Mouse (Mus musculus): ENCODE data around the gene Sez6. TPM values are rescaled to one million over a fixed set of nuclear protein-coding genes. Genes with fewer than 3 reads are reported as not detected.

Gene Sez6
- polyA plus RNA-seq, 1 experiment, result 0.41 TPM

DNA sequence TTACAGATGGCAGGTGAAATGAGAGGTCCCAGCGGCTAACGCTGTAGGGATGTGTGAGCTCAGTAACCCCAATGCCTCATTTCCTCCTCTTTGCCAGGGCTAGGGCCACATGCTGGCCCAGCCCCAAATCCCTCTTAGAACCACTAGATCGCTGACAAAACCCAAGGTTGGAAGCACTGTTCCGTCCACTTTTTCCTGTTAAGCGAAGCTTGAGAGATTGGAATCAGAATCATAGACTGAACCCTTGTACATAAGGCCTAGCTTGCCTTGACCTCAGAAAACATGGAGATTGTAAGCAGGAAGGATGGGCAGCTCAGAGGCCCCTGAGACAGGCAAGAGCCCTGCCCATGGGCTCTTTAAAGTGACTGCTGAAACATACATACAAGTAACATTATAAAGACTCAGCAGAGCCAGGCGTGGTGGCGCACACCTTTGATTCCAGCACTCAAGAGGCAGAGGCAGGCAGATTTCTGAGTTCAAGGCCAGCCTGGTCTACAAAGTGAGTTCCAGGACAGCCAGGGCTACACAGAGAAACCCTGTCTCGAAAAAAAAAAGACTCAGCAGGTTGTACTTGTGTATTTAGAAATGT lies 48.7 kb downstream of the Sez6 start:
- 82% methylated on average over 8 of the region's 8 CpGs for WGBS
- TF ChIP-seq POLR2A (IDR thresholded peaks at IDR 0.05; ENCODE audit: low read depth, low read length) (no peak), CTCF (IDR thresholded peaks at IDR 0.05; ENCODE audit: extremely low read depth, insufficient read length, insufficient replicate concordance, low read depth, low read length) (no peak)
- H3K36me3 ChIP-seq (ENCODE audit: control insufficient read depth, insufficient read depth, low read length), result no peaks in the 10 kb centered on the region
- no peak overlapping the region for H3K4me3 ChIP-seq (ENCODE audit: low read depth, low read length)
- H3K4me1 ChIP-seq (ENCODE audit: control insufficient read depth, insufficient read depth, insufficient read length, low read length), result no peaks in the 10 kb centered on the region
- H3K27me3 ChIP-seq (ENCODE audit: control insufficient read depth, insufficient read depth, low read length), result no peaks in the 10 kb centered on the region
- H3K27ac ChIP-seq (ENCODE audit: insufficient read depth, low read depth, low read length), result no peak overlapping the region

DNA sequence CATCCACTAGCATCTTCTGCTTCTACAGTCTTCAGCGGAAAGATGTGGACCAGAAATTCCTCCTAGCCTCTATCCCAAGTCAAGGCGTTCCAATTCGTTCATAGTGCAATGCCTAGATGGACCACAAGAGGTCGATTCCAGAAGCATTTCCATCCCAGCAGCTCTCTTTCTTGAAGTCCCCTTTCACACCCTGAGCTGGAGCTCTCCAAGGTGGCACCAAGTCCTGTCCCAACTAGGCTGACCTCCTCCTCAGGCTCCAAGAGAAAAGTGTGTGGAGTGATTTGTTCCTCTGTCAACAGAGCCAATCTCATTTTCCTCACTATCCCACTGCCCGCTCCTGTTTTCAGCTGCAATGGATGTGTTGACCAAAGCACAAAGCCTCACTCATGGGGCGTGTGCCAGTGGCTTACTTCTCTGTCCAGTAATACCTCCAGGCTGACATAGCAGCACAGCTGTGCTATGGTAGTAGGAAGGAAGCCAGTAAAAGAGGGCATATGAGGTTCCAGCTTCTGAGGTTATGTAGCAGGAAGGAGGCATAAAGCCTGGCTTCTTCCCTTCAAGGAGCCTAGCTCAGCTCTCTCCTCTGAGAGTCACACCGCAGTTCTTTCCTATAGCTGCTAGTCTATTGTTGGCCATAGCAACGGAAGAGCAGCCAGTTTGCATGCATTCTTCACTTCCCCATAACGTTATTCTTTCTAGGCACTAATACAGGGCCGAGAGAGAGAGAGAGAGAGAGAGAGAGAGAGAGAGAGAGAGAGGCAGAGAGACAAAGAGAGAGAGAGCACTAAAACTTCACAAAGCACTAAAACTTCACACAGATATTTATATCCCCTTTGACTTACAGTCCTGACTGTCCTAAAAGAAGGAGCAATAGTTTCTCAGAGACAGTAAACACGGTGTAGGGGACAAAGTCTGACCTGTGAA lies 49.9 kb downstream of the Sez6 start:
- WGBS, result 32% methylated on average over 11 of the region's 11 CpGs
- H3K4me3 ChIP-seq (ENCODE audit: low read depth, low read length), result no peak overlapping the region
- no peaks in the 10 kb centered on the region for H3K4me1 ChIP-seq (ENCODE audit: control insufficient read depth, insufficient read depth, insufficient read length, low read length)
- TF ChIP-seq POLR2A (IDR thresholded peaks at IDR 0.05; ENCODE audit: low read depth, low read length), result no peak
- TF ChIP-seq CTCF (IDR thresholded peaks at IDR 0.05; ENCODE audit: extremely low read depth, insufficient read length, insufficient replicate concordance, low read depth, low read length), result peak; percentile 29; the same call in 1 of the 2 replicates
- no peaks in the 10 kb centered on the region for H3K36me3 ChIP-seq (ENCODE audit: control insufficient read depth, insufficient read depth, low read length)
- no peak overlapping the region for H3K27ac ChIP-seq (ENCODE audit: insufficient read depth, low read depth, low read length)
- H3K27me3 ChIP-seq (ENCODE audit: control insufficient read depth, insufficient read depth, low read length), result no peaks in the 10 kb centered on the region

DNA sequence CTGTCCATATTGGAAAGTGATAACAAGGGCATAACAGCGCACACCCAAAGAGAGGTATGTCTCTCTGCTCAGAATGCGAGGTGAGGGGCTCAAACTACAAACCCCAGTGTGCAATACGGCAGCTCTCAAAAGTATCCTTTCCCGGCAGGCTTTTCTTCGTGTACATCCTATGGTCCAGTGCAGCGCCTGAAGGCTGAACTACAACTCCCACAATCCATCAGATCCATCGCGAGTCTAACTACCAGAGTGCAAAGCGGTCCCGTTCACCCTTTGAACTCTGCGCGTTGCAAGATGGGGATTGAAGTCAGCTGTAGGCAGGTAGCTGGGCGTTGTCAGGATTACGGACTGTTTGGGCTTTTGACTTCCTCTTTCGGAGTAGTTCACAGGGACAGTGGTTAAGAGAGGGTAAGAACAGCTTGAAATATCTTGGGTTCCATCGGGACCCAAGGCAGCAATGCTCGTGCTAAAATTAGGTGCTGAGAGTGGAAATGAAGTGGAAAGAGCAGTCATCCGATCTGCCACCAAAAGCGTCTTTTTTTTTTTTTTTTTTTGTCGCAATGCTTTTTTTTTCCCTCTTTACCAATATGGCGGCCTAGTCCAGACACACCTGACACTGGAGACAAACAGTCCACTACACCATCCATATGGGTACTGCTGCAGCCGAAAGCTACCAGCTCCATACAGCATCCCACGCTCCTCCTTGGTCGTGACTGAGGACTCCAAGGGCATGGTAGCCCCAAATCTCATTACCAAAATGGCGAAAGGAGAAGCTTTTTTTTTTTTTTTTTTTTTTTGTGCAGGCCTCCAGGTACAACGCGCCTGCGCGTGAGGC lies 51.2 kb downstream of the Sez6 start:
- no peaks in the 10 kb centered on the region for H3K4me1 ChIP-seq (ENCODE audit: control insufficient read depth, insufficient read depth, insufficient read length, low read length)
- no peaks in the 10 kb centered on the region for H3K27me3 ChIP-seq (ENCODE audit: control insufficient read depth, insufficient read depth, low read length)
- H3K27ac ChIP-seq (ENCODE audit: insufficient read depth, low read depth, low read length), result peak overlapping the region; percentile 96
- peak overlapping the region; percentile 66 for H3K4me3 ChIP-seq (ENCODE audit: low read depth, low read length)
- H3K36me3 ChIP-seq (ENCODE audit: control insufficient read depth, insufficient read depth, low read length), result 0 out of 2 replicates have a peak, but pooled peaks cover 2% of the 10 kb centered on the region
- TF ChIP-seq CTCF (IDR thresholded peaks at IDR 0.05; ENCODE audit: extremely low read depth, insufficient read length, insufficient replicate concordance, low read depth, low read length) (no peak), POLR2A (IDR thresholded peaks at IDR 0.05; ENCODE audit: low read depth, low read length) (no peak)
- WGBS, result under 1% methylated on average over 29 of the region's 29 CpGs

DNA sequence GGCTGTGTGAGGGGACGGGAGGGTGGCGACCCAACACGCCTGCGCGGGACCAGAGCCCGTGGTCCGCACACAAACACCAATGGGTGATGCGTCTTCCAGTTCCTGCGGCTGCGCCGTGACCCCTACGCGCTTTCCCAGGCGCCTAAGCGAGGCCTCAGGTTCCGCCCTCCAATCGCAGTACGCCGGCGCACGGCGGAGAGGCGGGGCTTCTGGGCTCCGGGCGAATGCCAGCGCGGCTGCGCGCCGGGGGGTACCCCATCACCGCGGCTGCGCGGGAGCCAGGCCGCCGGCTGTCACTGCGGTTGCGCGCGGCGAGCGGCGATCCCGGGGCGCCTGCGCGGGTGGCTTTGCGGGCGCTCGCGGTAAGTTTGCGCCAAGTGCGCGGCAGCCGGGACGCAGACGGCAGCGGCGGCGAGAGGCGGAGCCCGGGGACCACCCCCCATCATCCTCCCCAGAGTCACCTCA lies 51.9 kb downstream of the Sez6 start, which contains the start of gene Phf12:
TSS of gene Phf12 (plus strand) at position 314 of the 465 bp plus-strand sequence.
- Histone ChIP-seq H3K36me3 (ENCODE audit: control insufficient read depth, insufficient read depth, low read length) (0 out of 2 replicates have a peak, but pooled peaks cover 2% of the 10 kb centered on the region), H3K27me3 (ENCODE audit: control insufficient read depth, insufficient read depth, low read length) (no peaks in the 10 kb centered on the region), H3K27ac (ENCODE audit: insufficient read depth, low read depth, low read length) (peak within 1 kb of the TSS; percentile 96), H3K4me3 (ENCODE audit: low read depth, low read length) (peak within 1 kb of the TSS; percentile 98), H3K4me1 (ENCODE audit: control insufficient read depth, insufficient read depth, insufficient read length, low read length) (no peaks in the 10 kb centered on the region)
- under 1% methylated on average over 62 of the region's 62 CpGs for WGBS
- TF ChIP-seq POLR2A (IDR thresholded peaks at IDR 0.05; ENCODE audit: low read depth, low read length), result peak; percentile 70
- no peak for TF ChIP-seq CTCF (IDR thresholded peaks at IDR 0.05; ENCODE audit: extremely low read depth, insufficient read length, insufficient replicate concordance, low read depth, low read length)

DNA sequence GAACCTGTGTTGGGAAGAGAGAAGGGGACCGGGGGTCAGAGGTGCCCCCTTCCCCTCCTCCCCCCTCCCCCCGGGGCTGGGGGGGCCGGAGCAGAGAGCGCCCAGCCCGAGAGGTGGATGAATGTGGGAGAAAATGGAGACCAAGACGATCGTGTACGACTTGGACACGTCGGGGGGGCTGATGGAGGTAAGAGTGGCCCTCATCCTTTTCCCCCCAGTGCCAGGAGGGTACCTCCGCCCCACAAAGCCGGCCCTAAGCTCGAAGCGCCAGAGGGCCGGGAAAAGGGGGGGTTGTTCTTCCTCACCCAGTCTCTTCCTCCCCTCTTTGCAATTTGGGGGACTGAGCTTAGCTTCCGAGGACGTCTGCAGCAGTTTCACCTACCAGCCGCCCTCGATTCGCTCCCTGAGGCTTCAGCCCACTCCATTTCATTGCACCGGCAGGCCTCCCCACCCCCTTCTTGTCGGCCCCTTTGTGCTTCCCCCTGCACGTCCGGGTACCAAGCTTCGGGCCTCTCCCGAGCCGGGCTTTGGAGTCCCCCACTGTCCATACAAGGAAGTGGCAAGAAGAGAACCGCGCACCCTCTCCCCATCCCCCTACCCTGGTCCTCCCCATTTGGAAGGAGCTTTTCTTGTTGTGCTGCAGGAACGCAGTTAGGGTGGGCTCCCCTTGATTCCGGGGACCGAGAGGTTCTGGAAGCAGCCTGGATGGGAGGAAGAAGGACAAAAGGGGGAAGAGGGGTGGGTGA lies 52.8 kb downstream of the Sez6 start:
- no peak for TF ChIP-seq CTCF (IDR thresholded peaks at IDR 0.05; ENCODE audit: extremely low read depth, insufficient read length, insufficient replicate concordance, low read depth, low read length)
- no peaks in the 10 kb centered on the region for H3K27me3 ChIP-seq (ENCODE audit: control insufficient read depth, insufficient read depth, low read length)
- WGBS, result under 1% methylated on average over 32 of the region's 32 CpGs
- peaks cover 2% of the 10 kb centered on the region; the same call in 1 of the 2 replicates for H3K36me3 ChIP-seq (ENCODE audit: control insufficient read depth, insufficient read depth, low read length)
- H3K4me3 ChIP-seq (ENCODE audit: low read depth, low read length), result peak overlapping the region; percentile 98
- no peaks in the 10 kb centered on the region for H3K4me1 ChIP-seq (ENCODE audit: control insufficient read depth, insufficient read depth, insufficient read length, low read length)
- H3K27ac ChIP-seq (ENCODE audit: insufficient read depth, low read depth, low read length), result peak overlapping the region; percentile 91

Data from small intestine, adult 2 months (tissue).